Mouse (Mus musculus) thymus, adult 2 months (tissue): ENCODE measurements at regions not wholly inside any gene's neighbourhood (a gene's known extent, or its start where the extent isn't known, plus 50 kb on each side); places are given as distances from the start of the nearest gene placed in this dataset.

Experiments
- CTCF ChIP-seq: fragments of 200-500 bp; IDR thresholded peaks from 2 replicates; pipeline ENCODE4 v1.5.1; 2012; ENCODE audit warnings: mild to moderate bottlenecking, control low read depth, low read length, moderate library complexity, borderline replicate concordance; ENCODE audit not compliant: control insufficient read depth, poor library complexity, insufficient read depth; ENCODE audit errors: extremely low read depth
- POLR2A ChIP-seq: fragments of 200-500 bp; IDR thresholded peaks from 2 replicates; pipeline ENCODE4 v1.6.1; 2012; ENCODE audit warnings: mild to moderate bottlenecking, low read length, control low read depth, moderate library complexity; ENCODE audit not compliant: control insufficient read depth, poor library complexity, insufficient read depth; ENCODE audit errors: extremely low read depth

DNA sequence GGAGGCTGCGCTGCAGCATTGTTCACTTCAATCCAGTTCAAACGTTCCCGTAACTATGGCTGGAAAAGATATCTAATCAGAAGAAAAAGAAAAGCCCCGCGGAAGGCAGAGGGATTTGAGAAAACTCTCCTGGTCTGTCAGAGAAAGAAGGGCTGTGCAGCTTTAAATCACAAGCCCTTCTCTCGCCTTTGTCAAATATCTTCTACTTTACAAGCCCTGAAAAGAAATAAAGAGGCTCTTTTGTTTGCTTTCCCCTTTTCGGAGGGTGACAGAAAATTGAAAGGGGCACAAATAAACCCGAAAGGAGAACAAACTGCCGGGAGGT lies 156.1 kb upstream of the Smim15 start:
- TF ChIP-seq CTCF (no peak), POLR2A (no peak)
